Mouse (Mus musculus): ENCODE data around the gene Slc5a10. TPM values are rescaled to one million over a fixed set of nuclear protein-coding genes. Genes with fewer than 3 reads are reported as not detected.
A peak's percentile ranks its signal among the peaks of the same experiment; 100 is the strongest.

The Slc5a10 gene
- polyA plus RNA-seq, 1 experiment from 2014 or later, result 0.45 TPM

DNA sequence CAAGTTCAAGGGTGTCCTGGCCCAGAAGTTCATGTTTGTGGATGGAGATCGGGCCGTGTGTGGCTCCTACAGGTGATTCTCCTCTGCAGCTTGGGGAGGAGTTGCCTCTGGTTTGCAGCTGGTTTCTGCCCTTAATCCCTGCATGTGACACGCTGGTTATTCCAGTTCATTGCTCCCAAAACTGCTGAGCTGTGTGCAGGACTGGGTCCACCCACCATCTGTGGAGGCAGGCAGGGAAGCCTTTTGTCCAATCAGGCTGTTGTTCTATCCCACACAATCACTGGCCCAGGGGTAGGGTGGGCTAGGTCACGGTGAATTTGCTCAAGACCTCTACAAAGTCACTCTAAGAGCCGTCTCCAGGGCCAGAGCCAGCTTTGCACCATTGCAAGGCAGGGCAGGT is 18.9 kb downstream of the Slc5a10 start:
- no peaks in the 10 kb centered on the region for H3K9me3 ChIP-seq (replicated peaks)
- no peak overlapping the region for H3K27ac ChIP-seq
- no peak overlapping the region for H3K9ac ChIP-seq
- H3K27me3 ChIP-seq, result no peaks in the 10 kb centered on the region
- no peak; the same call in 1 of the 2 replicates for ATAC-seq (replicated peaks; ENCODE audit: low FRiP score)
- WGBS, result 51% methylated on average over 5 of the region's 5 CpGs
- H3K4me3 ChIP-seq (replicated peaks), result no peak overlapping the region
- H3K36me3 ChIP-seq, result no peaks in the 10 kb centered on the region
- H3K4me1 ChIP-seq, result peaks cover 18% of the 10 kb centered on the region
- no peak overlapping the region for H3K4me2 ChIP-seq

DNA sequence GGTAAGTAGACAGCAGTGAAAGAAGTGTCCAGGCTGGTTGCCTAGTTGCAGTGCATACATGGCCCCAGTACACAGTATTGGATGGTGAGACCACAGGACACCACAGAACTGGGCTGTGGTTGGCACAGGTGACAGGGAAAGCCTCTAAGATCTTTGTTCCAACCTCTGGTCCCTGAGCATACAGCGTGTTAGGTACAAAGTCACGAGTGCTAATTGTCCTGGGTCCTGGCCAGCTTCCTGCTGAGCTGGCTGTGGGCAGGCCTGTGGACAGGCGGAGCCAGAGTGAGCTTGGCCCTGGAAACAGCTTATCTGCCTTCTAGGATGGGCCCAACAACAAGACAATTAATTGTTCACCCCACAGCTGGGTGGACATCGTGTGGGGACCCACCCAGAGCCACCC is 20.7 kb downstream of the Slc5a10 start:
- Histone ChIP-seq H3K27ac (no peak overlapping the region), H3K9me3 (replicated peaks) (no peaks in the 10 kb centered on the region), H3K4me1 (peaks cover 18% of the 10 kb centered on the region), H3K4me3 (replicated peaks) (no peak overlapping the region), H3K9ac (no peak overlapping the region), H3K36me3 (no peaks in the 10 kb centered on the region), H3K27me3 (no peaks in the 10 kb centered on the region), H3K4me2 (no peak overlapping the region)
- no peak for ATAC-seq (replicated peaks; ENCODE audit: low FRiP score)
- WGBS, result 71% methylated on average over 4 of the region's 4 CpGs

DNA sequence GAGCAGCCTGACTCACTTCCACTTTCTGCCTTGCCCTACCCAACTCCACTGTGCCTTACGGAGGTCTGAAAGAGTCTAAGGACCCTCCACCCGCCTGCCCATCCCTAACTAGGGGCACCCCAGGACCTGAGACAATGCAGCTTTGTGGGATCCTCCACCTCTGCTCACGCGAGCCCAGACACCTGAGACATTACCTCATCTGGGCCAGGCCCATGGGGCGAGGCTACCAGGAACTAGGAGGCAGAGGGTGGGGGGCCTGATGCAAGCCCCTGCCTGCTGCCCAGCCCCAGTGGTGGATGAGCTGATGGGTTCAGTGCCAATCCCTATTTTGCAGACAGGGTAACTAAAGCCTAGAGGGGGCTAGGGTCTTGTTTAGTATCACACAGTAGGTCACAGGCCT is 21.2 kb downstream of the Slc5a10 start:
- no peaks in the 10 kb centered on the region for H3K36me3 ChIP-seq
- no peak overlapping the region for H3K9ac ChIP-seq
- ATAC-seq (replicated peaks; ENCODE audit: low FRiP score), result no peak
- H3K4me1 ChIP-seq, result peaks cover 18% of the 10 kb centered on the region
- no peaks in the 10 kb centered on the region for H3K27me3 ChIP-seq
- no peak overlapping the region for H3K4me3 ChIP-seq (replicated peaks)
- no peak overlapping the region for H3K4me2 ChIP-seq
- no peaks in the 10 kb centered on the region for H3K9me3 ChIP-seq (replicated peaks)
- 92% methylated on average over 5 of the region's 5 CpGs for WGBS
- no peak overlapping the region for H3K27ac ChIP-seq

DNA sequence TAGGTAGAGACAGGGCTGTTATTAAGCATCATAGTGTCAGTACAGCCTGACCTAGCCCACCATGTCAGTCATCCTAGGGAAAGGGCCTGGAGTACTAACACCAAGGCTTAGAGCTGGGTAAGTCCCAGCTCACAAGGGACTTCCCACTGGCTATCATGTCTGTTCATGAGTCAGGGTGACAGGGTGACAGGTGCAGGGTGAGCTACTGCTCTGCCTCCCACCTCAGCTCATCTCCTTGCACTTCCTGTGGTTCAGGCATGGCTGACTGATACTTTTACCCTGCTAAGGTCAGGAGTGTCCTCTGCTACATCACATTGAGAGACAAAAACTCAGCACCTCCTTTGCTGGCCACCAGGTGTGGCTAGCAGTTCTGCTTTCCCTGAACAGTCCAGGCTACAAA is 21.8 kb downstream of the Slc5a10 start:
- Histone ChIP-seq H3K4me3 (replicated peaks) (no peak overlapping the region), H3K36me3 (no peaks in the 10 kb centered on the region), H3K4me1 (peaks cover 18% of the 10 kb centered on the region), H3K9me3 (replicated peaks) (no peaks in the 10 kb centered on the region), H3K9ac (no peak overlapping the region), H3K27me3 (no peaks in the 10 kb centered on the region), H3K27ac (no peak overlapping the region), H3K4me2 (no peak overlapping the region)
- no peak for ATAC-seq (replicated peaks; ENCODE audit: low FRiP score)

DNA sequence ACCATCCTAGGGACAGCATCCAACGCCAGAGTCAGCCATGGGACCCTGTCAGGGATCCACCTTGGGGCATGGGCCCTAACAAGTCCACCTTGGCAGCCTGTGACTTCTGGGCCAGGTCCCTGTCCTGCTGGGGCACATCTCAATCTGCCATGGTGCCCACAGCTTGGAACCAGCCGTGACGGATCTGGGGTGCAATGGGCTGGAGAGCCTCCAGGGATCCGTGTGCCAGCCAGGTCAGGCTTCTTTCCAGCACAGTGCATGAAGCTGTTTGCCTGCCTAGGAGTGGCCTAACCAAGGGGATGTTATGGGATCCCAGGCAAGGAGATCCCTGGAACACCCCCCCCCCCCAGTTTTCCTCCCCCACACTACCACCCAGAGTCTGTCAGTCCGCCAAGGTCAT is 27.6 kb downstream of the Slc5a10 start:
- Histone ChIP-seq H3K27me3 (no peaks in the 10 kb centered on the region), H3K9ac (no peak overlapping the region), H3K4me2 (no peak overlapping the region), H3K36me3 (no peaks in the 10 kb centered on the region), H3K27ac (no peak overlapping the region), H3K9me3 (replicated peaks) (no peaks in the 10 kb centered on the region), H3K4me1 (no peaks in the 10 kb centered on the region), H3K4me3 (replicated peaks) (no peak overlapping the region)
- WGBS, result 80% methylated on average over 5 of the region's 5 CpGs
- ATAC-seq (replicated peaks; ENCODE audit: low FRiP score), result no peak

DNA sequence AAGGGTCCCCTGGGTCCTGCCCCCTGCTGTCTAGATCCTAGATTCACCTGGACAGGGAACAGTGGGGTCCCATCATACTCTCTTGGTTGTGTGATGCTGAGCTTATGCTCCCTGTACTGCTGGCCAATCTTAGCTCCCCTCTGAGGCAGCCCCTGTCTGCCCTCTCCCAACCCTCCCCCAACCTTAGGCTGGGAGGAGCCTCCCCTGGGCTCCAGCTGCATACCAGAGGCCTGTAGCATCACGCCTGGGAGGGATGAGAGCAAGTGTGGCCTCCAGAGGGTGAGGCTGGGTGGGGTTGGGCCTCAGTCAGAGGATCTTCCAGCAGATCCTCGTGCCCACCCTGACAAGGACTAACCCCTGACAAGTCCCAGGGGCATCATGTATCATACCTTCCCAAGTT is 33.0 kb downstream of the Slc5a10 start:
- H3K4me1 ChIP-seq, result peaks cover 23% of the 10 kb centered on the region
- no peak overlapping the region for H3K9ac ChIP-seq
- no peaks in the 10 kb centered on the region for H3K9me3 ChIP-seq (replicated peaks)
- H3K4me2 ChIP-seq, result no peak overlapping the region
- WGBS, result 44% methylated on average over 2 of the region's 2 CpGs
- no peak overlapping the region for H3K4me3 ChIP-seq (replicated peaks)
- no peak for ATAC-seq (replicated peaks; ENCODE audit: low FRiP score)
- H3K27ac ChIP-seq, result no peak overlapping the region
- no peaks in the 10 kb centered on the region for H3K36me3 ChIP-seq
- peaks cover 35% of the 10 kb centered on the region for H3K27me3 ChIP-seq

DNA sequence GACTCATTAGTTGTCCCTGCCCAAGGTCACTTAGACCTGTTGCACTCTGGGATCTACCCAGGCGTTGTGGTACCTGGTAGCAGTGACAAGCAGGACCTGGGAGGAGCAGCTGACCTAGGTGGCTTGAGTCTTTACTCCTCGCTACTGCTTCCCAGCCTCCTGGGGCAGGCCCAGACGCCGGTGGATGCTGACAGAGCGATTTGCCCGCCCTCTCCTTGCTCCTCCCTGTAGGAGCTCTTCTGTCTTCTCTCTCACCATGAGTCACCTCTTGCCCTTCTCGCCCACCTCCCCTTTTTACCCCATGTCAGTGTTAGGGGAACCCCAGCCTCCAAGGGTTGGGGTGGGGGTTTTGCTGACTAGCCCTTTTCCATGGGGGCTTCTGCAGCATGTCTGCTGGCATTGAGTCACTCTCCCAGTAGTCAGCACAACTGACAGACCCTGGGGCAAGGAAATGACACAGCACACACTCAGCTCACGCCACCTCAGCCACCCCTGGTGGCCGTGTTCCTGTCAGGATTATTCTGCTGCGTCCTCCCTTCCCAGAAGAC is 33.6 kb downstream of the Slc5a10 start:
- Histone ChIP-seq H3K27ac (no peak overlapping the region), H3K9me3 (replicated peaks) (no peaks in the 10 kb centered on the region), H3K27me3 (peaks cover 39% of the 10 kb centered on the region), H3K4me1 (peaks cover 23% of the 10 kb centered on the region), H3K36me3 (no peaks in the 10 kb centered on the region), H3K4me2 (no peak overlapping the region), H3K4me3 (replicated peaks) (no peak overlapping the region), H3K9ac (no peak overlapping the region)
- ATAC-seq (replicated peaks; ENCODE audit: low FRiP score), result no peak
- 59% methylated on average over 10 of the region's 10 CpGs for WGBS

DNA sequence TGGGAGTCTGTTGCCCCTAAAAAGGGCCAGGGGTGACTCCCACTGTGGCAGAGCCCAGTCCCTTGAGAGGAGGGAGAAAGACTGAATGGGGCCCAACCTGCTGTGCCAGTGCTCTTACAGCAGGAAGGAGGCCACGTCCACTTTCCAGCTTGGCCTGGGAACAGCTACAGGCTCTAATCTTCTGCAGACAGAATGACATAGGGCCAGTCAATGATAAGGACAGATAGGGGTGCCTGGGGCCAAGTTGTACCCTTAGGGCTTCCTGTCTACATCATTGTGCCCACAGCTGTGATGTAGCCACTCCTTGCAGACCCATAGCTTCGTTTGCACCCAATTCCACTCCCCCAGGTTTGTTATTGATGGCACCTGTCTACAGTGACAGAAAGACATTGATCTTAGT is 34.5 kb downstream of the Slc5a10 start:
- Histone ChIP-seq H3K9ac (no peak overlapping the region), H3K4me3 (replicated peaks) (no peak overlapping the region), H3K4me1 (peaks cover 23% of the 10 kb centered on the region), H3K27me3 (peaks cover 39% of the 10 kb centered on the region), H3K36me3 (no peaks in the 10 kb centered on the region), H3K4me2 (no peak overlapping the region), H3K27ac (no peak overlapping the region), H3K9me3 (replicated peaks) (no peaks in the 10 kb centered on the region)
- ATAC-seq (replicated peaks; ENCODE audit: low FRiP score), result no peak
- 51% methylated on average over 2 of the region's 2 CpGs for WGBS

DNA sequence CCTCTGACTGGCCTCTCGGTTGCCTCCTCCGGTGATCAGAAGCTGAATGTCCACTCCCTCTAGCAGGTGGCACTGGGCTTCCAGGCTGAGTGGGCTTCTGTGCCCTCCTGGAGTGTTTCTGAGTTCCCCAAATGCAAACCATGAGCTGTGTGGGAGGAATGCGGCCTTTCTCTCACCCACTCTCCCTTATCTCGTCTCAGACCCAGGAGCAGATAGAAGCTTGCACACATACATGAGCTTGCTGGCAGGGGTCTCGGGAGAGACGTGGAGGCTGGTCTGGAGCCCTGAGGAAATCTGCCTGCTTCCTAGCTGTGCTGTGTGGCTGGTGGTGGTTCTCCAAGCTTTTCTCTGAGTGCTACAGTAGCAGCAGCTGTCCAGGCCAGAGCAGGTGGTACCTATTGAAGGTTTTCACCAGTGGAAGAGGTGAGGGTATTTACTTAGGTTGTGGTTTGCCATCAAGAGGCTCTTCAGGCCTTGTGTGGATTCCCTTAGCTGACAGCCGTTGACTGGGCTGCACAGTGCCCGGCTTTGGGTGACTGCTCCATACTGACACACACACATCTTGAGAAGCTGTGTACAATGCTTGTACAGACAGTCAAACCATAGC is 35.4 kb downstream of the Slc5a10 start:
- no peak for ATAC-seq (replicated peaks; ENCODE audit: low FRiP score)
- Histone ChIP-seq H3K9ac (no peak overlapping the region), H3K27me3 (peaks cover 39% of the 10 kb centered on the region), H3K4me2 (peak overlapping the region; percentile 77), H3K27ac (no peak overlapping the region), H3K4me1 (peaks cover 23% of the 10 kb centered on the region), H3K36me3 (no peaks in the 10 kb centered on the region), H3K4me3 (replicated peaks) (peak overlapping the region; percentile 52), H3K9me3 (replicated peaks) (no peaks in the 10 kb centered on the region)
- WGBS, result 62% methylated on average over 8 of the region's 8 CpGs

DNA sequence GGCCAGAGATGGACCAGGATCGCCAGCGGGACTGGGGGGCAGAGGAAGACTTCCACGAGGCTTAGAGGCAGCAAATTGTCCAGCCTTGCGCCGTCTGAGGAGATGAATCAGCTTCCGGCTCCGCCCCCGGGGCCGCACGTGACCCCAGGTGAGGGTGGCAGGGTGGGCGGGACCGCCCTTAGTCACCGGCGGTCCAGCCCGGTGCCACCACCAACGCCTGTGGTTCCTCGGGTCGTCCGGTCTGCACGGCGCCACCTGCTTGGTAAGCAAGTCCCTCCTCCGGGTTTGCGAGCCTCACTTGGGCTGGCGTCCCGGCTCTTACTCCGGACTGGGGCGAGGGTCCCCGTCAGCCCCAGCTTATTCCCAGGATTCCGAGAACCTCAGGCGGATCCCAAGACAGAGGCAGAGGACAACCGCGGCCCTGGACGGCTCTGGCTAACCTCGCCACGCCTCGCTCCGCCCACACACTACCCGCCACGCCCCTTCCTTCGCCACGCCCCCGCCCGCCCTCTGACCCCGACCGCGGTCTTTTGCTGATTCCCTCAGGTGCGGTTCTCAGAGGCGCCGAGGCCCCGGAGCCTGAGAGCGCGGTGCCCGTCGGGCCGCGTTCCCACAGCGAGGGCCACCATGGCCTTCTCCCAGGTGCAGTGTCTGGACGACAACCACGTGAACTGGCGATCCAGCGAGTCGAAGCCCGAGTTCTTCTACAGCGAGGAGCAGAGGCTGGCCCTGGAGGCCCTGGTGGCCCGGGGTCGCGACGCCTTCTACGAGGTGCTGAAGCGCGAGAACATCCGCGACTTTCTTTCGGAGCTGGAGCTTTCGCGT is 36.5 kb downstream of the Slc5a10 start, which contains the start of gene Fam83g:
Fam83g (plus strand) TSS at position 185 of the 825 bp plus-strand sequence.
- peak within 1 kb of the TSS; percentile 52 for H3K4me3 ChIP-seq (replicated peaks)
- H3K9me3 ChIP-seq (replicated peaks), result no peaks in the 10 kb centered on the region
- H3K27ac ChIP-seq, result no peak within 1 kb of the TSS
- peak; percentile 82 for ATAC-seq (replicated peaks; ENCODE audit: low FRiP score)
- WGBS, result 1% methylated on average over 76 of the region's 76 CpGs
- H3K4me2 ChIP-seq, result peak within 1 kb of the TSS; percentile 77
- H3K27me3 ChIP-seq, result peaks cover 39% of the 10 kb centered on the region
- peaks cover 23% of the 10 kb centered on the region for H3K4me1 ChIP-seq
- H3K36me3 ChIP-seq, result no peaks in the 10 kb centered on the region
- peak within 1 kb of the TSS; percentile 8 for H3K9ac ChIP-seq

DNA sequence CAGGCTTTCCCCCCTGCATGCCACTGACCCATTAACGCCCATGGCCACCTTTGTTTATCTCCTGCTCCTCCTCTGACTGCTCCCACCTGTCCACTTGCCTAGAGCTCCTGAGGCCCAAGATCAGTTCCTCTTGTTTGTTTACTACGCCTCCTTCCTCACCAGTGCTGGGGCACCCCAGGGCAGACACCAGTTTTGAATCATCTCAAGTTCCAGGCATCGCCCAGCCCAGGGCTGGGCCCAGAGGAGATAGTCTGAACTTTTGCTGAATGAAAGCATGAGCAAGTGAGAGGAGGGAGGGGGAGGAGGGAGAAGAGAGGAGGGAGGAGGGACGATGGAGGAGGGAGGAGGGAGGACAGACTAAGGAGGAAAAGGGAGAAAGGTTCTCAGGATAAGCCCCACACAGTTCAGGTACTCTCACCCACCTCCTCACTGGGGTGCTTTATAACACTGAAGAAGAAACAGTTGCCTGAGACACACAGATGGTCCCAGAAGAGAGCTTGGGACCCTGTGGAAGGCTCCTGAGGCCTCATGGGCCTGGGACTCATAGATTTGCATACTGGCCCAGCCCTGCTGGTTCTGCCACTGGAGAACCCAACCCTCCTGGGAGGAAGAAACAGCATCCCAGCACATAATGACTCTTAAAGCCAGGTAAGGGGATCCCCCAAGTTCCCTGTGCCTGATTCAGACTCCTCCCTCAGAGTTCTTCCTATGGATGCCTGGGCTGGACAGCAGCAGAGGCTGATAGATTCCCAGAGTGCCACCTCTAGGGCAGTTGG is 41.3 kb downstream of the Slc5a10 start:
- H3K9me3 ChIP-seq (replicated peaks), result no peaks in the 10 kb centered on the region
- ATAC-seq (replicated peaks; ENCODE audit: low FRiP score), result no peak
- WGBS, result 55% methylated on average over 4 of the region's 4 CpGs
- no peaks in the 10 kb centered on the region for H3K36me3 ChIP-seq
- H3K9ac ChIP-seq, result no peak overlapping the region
- no peak overlapping the region for H3K4me3 ChIP-seq (replicated peaks)
- H3K27ac ChIP-seq, result no peak overlapping the region
- H3K4me2 ChIP-seq, result no peak overlapping the region
- peaks cover 21% of the 10 kb centered on the region for H3K27me3 ChIP-seq
- H3K4me1 ChIP-seq, result peaks cover 24% of the 10 kb centered on the region

DNA sequence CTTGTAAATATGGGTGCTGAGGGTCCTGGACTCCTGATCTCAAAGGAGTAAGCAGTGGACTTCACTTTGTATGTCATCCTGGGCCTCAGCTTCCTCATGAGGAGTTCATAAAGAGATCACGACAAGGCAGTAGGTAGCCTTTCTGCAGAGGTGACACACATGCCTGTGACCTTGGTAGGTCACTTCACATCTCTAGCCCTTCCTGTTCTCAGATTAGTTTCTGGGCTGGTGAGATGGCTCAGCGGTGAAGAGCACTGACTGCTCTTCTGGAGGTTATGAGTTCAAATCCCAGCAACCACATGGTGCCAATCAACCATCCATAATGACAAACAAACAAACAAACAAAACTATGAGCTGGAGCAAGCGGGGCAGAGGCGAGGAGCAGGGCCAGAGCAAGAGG is 42.9 kb downstream of the Slc5a10 start:
- Histone ChIP-seq H3K4me2 (no peak overlapping the region), H3K9me3 (replicated peaks) (no peaks in the 10 kb centered on the region), H3K36me3 (no peaks in the 10 kb centered on the region), H3K4me1 (peaks cover 20% of the 10 kb centered on the region), H3K9ac (no peak overlapping the region), H3K27ac (no peak overlapping the region), H3K27me3 (peaks cover 10% of the 10 kb centered on the region), H3K4me3 (replicated peaks) (no peak overlapping the region)
- whole genome bisulfite sequencing, result 91% methylated on average over 4 of the region's 4 CpGs
- ATAC-seq (replicated peaks; ENCODE audit: low FRiP score), result no peak
